Mouse (Mus musculus): ENCODE results near the gene Ngp. TPM values are rescaled to one million over a fixed set of nuclear protein-coding genes. Genes with fewer than 3 reads are reported as not detected.

Gene Ngp
- polyA plus RNA-seq, 1 experiment from 2014 or later: 8.5 TPM

Other genes with a start within 250 kb of the Ngp start
- 2.4 and 2.7 TPM in 2 replicates for gene Cspg5, start 176.0 kb upstream of the Ngp start, polyA plus RNA-seq (2015; fragmentation: Nextera tagmentation; extraction: Ambion mirVana)
- 19.9 and 20.5 TPM in 2 replicates for gene Elp6, start 114.6 kb upstream of the Ngp start, polyA plus RNA-seq (2015; fragmentation: Nextera tagmentation; extraction: Ambion mirVana)
- gene Scap, start 86.5 kb upstream of the Ngp start, polyA plus RNA-seq (2015; fragmentation: Nextera tagmentation; extraction: Ambion mirVana): 25.2 and 26.8 TPM in 2 replicates
- gene Ptpn23, start 11.5 kb upstream of the Ngp start, polyA plus RNA-seq (2015; fragmentation: Nextera tagmentation; extraction: Ambion mirVana): 10.8 and 12.9 TPM in 2 replicates
- 8.7 and 8.8 TPM in 2 replicates for gene Klhl18, start 56.9 kb downstream of the Ngp start, polyA plus RNA-seq (2015; fragmentation: Nextera tagmentation; extraction: Ambion mirVana)
- gene Kif9, start 57.2 kb downstream of the Ngp start, polyA plus RNA-seq (2015; fragmentation: Nextera tagmentation; extraction: Ambion mirVana): 0.53 and 0.78 TPM in 2 replicates
- 16.8 and 18.1 TPM in 2 replicates for gene Setd2, start 112.8 kb downstream of the Ngp start, polyA plus RNA-seq (2015; fragmentation: Nextera tagmentation; extraction: Ambion mirVana)
- gene Nradd, start 204.7 kb downstream of the Ngp start, polyA plus RNA-seq (2015; fragmentation: Nextera tagmentation; extraction: Ambion mirVana): 25.7 and 28.4 TPM in 2 replicates
- gene Nbeal2, start 234.4 kb downstream of the Ngp start, polyA plus RNA-seq (2015; fragmentation: Nextera tagmentation; extraction: Ambion mirVana): 4.0 and 4.2 TPM in 2 replicates
- gene Ccdc12, start 236.8 kb downstream of the Ngp start, polyA plus RNA-seq (2015; fragmentation: Nextera tagmentation; extraction: Ambion mirVana): 168 and 188 TPM in 2 replicates

Data from intestine, embryonic 16.5 days (tissue).